Mouse (Mus musculus): ENCODE measurements around the gene Brca1. TPM values are rescaled to one million over a fixed set of nuclear protein-coding genes. Genes with fewer than 3 reads are reported as not detected.

Gene Brca1
- polyA plus RNA-seq, 1 experiment from 2014 or later = 21.0 TPM

DNA sequence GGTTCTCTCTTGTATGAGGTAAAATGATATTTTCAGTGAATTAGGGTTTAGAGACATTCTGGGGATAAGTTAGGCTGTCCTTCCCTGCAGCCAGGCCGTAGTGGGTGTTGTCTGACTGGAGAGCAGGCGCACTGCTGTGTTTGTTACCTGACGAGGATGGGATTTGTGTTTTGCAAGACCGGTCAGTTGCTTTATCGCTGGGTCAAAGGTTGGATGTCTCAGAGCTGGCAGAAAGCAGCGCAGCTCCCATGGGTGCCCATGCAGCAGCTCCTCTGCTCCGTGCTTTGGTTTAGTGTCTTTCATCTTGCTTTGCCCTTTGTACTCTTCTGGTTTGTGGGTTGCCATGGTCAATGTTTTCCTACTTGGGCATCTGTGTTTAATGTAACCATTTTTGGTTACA, 4.8 kb upstream of the Brca1 start:
- TF ChIP-seq CTCF (IDR thresholded peaks at IDR 0.05; ENCODE audit: low read depth) = no peak
- H3K36me3 ChIP-seq (ENCODE audit: insufficient read depth) = peaks cover 61% of the 10 kb centered on the region
- no peak for DNase-seq
- 96% methylated on average over 7 of the region's 7 CpGs for whole genome bisulfite sequencing
- no peaks in the 10 kb centered on the region for H3K9me3 ChIP-seq (ENCODE audit: low read depth, low read length)
- H3K27ac ChIP-seq (ENCODE audit: low read depth) = no peak overlapping the region
- H3K4me2 ChIP-seq = no peak overlapping the region
- H3K9ac ChIP-seq = no peak overlapping the region
- no peak overlapping the region for H3K4me3 ChIP-seq (ENCODE audit: low read depth, low read length)
- H3K4me1 ChIP-seq (ENCODE audit: insufficient read depth) = 0 out of 2 replicates have a peak, but pooled peaks cover 4% of the 10 kb centered on the region
- H3K27me3 ChIP-seq (ENCODE audit: insufficient read depth, low read length) = no peaks in the 10 kb centered on the region
- no peak for ATAC-seq (ENCODE audit: insufficient read depth)

DNA sequence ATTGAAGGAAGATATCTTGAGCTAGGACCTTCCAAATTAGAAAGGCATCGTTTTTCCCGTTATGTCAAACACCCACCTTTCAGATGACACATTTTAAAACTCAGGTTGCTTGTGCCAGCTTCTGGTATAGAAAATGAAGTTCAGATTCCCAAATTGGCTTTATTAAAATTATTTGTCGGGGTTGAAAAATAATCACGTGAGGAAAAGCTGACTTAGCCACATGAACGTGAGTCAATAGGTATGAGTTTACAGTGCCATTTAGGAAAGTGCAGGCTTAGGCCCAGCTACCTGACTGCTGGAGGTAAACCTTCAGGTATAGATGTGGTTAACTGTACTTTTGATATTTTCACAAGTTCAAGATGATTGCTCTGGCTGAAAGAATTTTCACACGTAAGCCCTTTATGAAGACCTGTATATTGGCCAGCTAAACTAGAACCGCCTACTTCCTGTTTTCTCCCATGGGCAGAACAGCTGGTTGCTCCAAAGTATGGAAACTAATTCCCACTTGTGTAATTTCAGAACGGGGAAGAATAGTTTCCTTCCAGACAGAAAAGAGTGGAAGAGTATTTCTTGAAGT, 1.7 kb upstream of the Brca1 start:
- peak overlapping the region; percentile 85 for H3K27ac ChIP-seq (ENCODE audit: low read depth)
- peaks cover 33% of the 10 kb centered on the region for H3K36me3 ChIP-seq (ENCODE audit: insufficient read depth)
- H3K9me3 ChIP-seq (ENCODE audit: low read depth, low read length) = no peaks in the 10 kb centered on the region
- peak overlapping the region; percentile 70 for H3K4me3 ChIP-seq (ENCODE audit: low read depth, low read length)
- H3K9ac ChIP-seq = peak overlapping the region; percentile 78
- H3K27me3 ChIP-seq (ENCODE audit: insufficient read depth, low read length) = no peaks in the 10 kb centered on the region
- 0 out of 2 replicates have a peak, but pooled peaks cover 4% of the 10 kb centered on the region for H3K4me1 ChIP-seq (ENCODE audit: insufficient read depth)
- peak; percentile 52 for DNase-seq
- no peak for ATAC-seq (ENCODE audit: insufficient read depth)
- 14% methylated on average over 8 of the region's 8 CpGs for WGBS
- peak overlapping the region; percentile 66 for H3K4me2 ChIP-seq
- no peak for TF ChIP-seq CTCF (IDR thresholded peaks at IDR 0.05; ENCODE audit: low read depth)

DNA sequence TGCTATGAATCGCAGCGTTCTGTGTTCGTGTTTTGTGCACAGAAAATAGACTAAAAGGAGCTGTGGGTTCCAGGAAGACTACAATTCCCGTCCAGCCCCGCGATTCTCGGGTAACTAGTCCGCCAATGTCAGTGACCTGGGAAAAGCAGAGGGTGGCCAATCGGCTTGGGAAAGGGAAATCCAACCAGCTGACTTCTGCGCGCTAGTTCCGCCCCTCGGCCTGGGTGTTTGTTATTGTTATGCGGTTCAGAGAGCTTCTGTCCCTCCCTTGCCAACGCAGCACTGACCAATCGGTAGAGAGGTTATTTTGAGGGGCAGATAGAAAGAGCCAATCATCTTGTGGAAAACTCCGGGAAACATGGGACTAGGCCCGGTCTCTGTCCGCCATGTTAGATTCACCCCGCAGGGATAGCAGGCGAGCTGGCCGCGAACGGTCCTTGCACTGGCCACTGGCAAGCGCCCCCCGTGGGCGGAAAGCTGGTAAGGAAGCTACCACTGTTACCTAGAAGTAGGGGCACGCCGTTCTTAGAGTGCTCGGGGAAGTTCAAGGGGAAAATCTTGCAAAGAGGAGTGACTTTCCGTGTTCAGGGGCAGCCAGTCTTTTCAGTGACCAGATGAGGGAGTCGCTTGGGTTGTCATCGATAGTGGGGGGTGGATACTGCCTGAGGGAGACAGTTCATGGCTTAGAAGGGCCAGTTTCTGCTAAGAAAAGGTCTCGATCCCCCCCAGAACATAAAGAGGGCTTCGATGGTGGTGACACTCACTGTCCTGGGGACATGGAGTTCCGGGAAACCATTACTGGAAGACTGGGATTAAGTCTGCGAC, 933 bp upstream of the Brca1 start:
- peak; percentile 99 for ATAC-seq (ENCODE audit: insufficient read depth)
- peak overlapping the region; percentile 91 for H3K27ac ChIP-seq (ENCODE audit: low read depth)
- TF ChIP-seq CTCF (IDR thresholded peaks at IDR 0.05; ENCODE audit: low read depth) = peak; percentile 50
- H3K4me2 ChIP-seq = peak overlapping the region; percentile 66
- H3K9me3 ChIP-seq (ENCODE audit: low read depth, low read length) = no peaks in the 10 kb centered on the region
- H3K4me1 ChIP-seq (ENCODE audit: insufficient read depth) = 0 out of 2 replicates have a peak, but pooled peaks cover 4% of the 10 kb centered on the region
- WGBS = under 1% methylated on average over 37 of the region's 37 CpGs
- peak overlapping the region; percentile 78 for H3K9ac ChIP-seq
- peak; percentile 98 for DNase-seq
- no peaks in the 10 kb centered on the region for H3K27me3 ChIP-seq (ENCODE audit: insufficient read depth, low read length)
- peaks cover 31% of the 10 kb centered on the region for H3K36me3 ChIP-seq (ENCODE audit: insufficient read depth)
- peak overlapping the region; percentile 70 for H3K4me3 ChIP-seq (ENCODE audit: low read depth, low read length)

GRCm38 (mm10) chr11:101548526-101548925, 3.2 kb downstream of the Brca1 start:
- ATAC-seq (ENCODE audit: insufficient read depth) = no peak
- peaks cover 20% of the 10 kb centered on the region; the same call in 1 of the 2 replicates for H3K36me3 ChIP-seq (ENCODE audit: insufficient read depth)

GRCm38 (mm10) chr11:101544132-101544531, 7.6 kb downstream of the Brca1 start:
- peaks cover 33% of the 10 kb centered on the region for H3K36me3 ChIP-seq (ENCODE audit: insufficient read depth)
- H3K9me3 ChIP-seq (ENCODE audit: low read depth, low read length) = no peaks in the 10 kb centered on the region
- no peak for TF ChIP-seq CTCF (IDR thresholded peaks at IDR 0.05; ENCODE audit: low read depth)
- H3K4me2 ChIP-seq = no peak overlapping the region
- peak overlapping the region; percentile 16; the same call in 1 of the 2 replicates for H3K9ac ChIP-seq
- DNase-seq = peak; percentile 38
- no peak for ATAC-seq (ENCODE audit: insufficient read depth)
- WGBS = 75% methylated on average over 1 of the region's 1 CpGs
- no peaks in the 10 kb centered on the region; the same call in 1 of the 2 replicates for H3K4me1 ChIP-seq (ENCODE audit: insufficient read depth)
- H3K27ac ChIP-seq (ENCODE audit: low read depth) = peak overlapping the region; percentile 42; the same call in 1 of the 2 replicates
- H3K4me3 ChIP-seq (ENCODE audit: low read depth, low read length) = no peak overlapping the region
- H3K27me3 ChIP-seq (ENCODE audit: insufficient read depth, low read length) = no peaks in the 10 kb centered on the region

More at GRCm38 (mm10) chr11:101548526-101548925, 3.2 kb downstream of the Brca1 start:
- no peak overlapping the region for H3K4me2 ChIP-seq
- DNase-seq = no peak
- TF ChIP-seq CTCF (IDR thresholded peaks at IDR 0.05; ENCODE audit: low read depth) = no peak
- no peak overlapping the region for H3K9ac ChIP-seq
- no peaks in the 10 kb centered on the region for H3K9me3 ChIP-seq (ENCODE audit: low read depth, low read length)
- no peaks in the 10 kb centered on the region for H3K27me3 ChIP-seq (ENCODE audit: insufficient read depth, low read length)
- H3K4me3 ChIP-seq (ENCODE audit: low read depth, low read length) = no peak overlapping the region
- H3K4me1 ChIP-seq (ENCODE audit: insufficient read depth) = peaks cover under 1% of the 10 kb centered on the region; the same call in 1 of the 2 replicates
- no peak overlapping the region for H3K27ac ChIP-seq (ENCODE audit: low read depth)

DNA sequence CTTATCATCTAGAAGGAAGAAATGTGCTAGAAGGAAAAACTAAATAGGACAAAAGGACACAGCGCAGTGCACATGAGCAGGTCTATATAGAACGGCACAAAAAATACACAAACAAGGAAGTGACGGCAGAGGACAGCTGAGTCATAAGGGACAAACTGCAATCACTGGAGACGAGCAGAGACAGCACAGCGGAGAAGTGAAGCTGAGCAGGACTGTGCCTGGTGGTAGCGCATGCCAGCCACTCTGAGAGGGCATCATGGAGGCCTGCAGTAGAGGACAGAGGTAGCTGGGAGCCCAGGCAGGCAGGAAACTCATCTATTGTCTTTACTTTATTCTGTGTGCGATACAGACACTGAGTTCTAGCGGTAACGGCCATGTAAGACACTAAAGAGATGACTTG, 8.2 kb downstream of the Brca1 start:
- Histone ChIP-seq H3K4me1 (ENCODE audit: insufficient read depth) (no peaks in the 10 kb centered on the region; the same call in 1 of the 2 replicates), H3K4me3 (ENCODE audit: low read depth, low read length) (no peak overlapping the region), H3K27ac (ENCODE audit: low read depth) (peak overlapping the region; percentile 42; the same call in 1 of the 2 replicates), H3K36me3 (ENCODE audit: insufficient read depth) (peaks cover 38% of the 10 kb centered on the region), H3K9me3 (ENCODE audit: low read depth, low read length) (no peaks in the 10 kb centered on the region), H3K4me2 (no peak overlapping the region), H3K9ac (peak overlapping the region; percentile 16; the same call in 1 of the 2 replicates), H3K27me3 (ENCODE audit: insufficient read depth, low read length) (no peaks in the 10 kb centered on the region)
- 85% methylated on average over 9 of the region's 9 CpGs for WGBS
- DNase-seq (no peak), ATAC-seq (ENCODE audit: insufficient read depth) (no peak)
- no peak for TF ChIP-seq CTCF (IDR thresholded peaks at IDR 0.05; ENCODE audit: low read depth)

DNA sequence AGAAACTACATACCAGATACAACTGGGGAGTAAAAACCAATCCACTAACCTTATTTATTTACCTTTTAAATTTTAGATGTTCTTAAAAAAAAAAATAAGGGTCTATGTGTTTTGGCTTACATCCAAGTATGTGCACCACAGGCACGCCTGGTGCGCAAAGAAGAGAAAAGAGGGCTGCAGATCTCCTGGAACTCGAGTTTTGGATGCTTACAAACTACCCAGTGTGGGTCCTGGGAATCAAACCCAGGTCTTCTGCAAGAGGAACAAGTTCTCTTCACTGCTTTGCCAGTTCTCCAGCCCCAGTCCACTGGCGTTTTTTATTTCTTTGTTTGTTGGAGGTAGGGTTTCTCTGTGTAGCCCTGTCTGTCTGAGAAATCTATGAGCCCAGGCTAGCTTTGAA, 25.1 kb downstream of the Brca1 start:
- DNase-seq (no peak), ATAC-seq (ENCODE audit: insufficient read depth) (no peak)
- H3K4me3 ChIP-seq (ENCODE audit: low read depth, low read length) = no peak overlapping the region
- no peak overlapping the region for H3K9ac ChIP-seq
- H3K36me3 ChIP-seq (ENCODE audit: insufficient read depth) = peaks cover 74% of the 10 kb centered on the region
- no peak overlapping the region for H3K4me2 ChIP-seq
- no peaks in the 10 kb centered on the region for H3K27me3 ChIP-seq (ENCODE audit: insufficient read depth, low read length)
- H3K9me3 ChIP-seq (ENCODE audit: low read depth, low read length) = no peaks in the 10 kb centered on the region
- no peak overlapping the region for H3K27ac ChIP-seq (ENCODE audit: low read depth)
- H3K4me1 ChIP-seq (ENCODE audit: insufficient read depth) = no peaks in the 10 kb centered on the region
- 82% methylated on average over 4 of the region's 4 CpGs for WGBS
- no peak for TF ChIP-seq CTCF (IDR thresholded peaks at IDR 0.05; ENCODE audit: low read depth)

Measured in lung, embryonic 14.5 days (tissue).